Mouse (Mus musculus) ES-E14 (cell line): Measurements from ENCODE around the gene Pbsn.

Experiments
- CHD2 ChIP-seq: IDR thresholded peaks from 2 replicates; pipeline ENCODE4 v1.6.1; 2014; ENCODE audit warnings: mild to moderate bottlenecking, low read depth, low read length, inconsistent platforms
- HCFC1 ChIP-seq: IDR thresholded peaks from 2 replicates; pipeline ENCODE4 v1.6.1; 2012; ENCODE audit warnings: low read length, inconsistent platforms, borderline replicate concordance; ENCODE audit not compliant: insufficient read depth
- MAFK ChIP-seq: IDR thresholded peaks from 2 replicates; pipeline ENCODE4 v1.6.1; 2014; ENCODE audit warnings: mild to moderate bottlenecking, low read depth, low read length, inconsistent platforms; ENCODE audit not compliant: insufficient read depth
- ZC3H11A ChIP-seq: IDR thresholded peaks from 2 replicates; pipeline ENCODE4 v1.6.1; 2012; ENCODE audit warnings: low read depth, mild to moderate bottlenecking, inconsistent platforms, low read length, borderline replicate concordance
- ZNF384 ChIP-seq: IDR thresholded peaks from 2 replicates; pipeline ENCODE4 v1.6.1; 2012; ENCODE audit warnings: low read depth, low read length, inconsistent platforms

DNA sequence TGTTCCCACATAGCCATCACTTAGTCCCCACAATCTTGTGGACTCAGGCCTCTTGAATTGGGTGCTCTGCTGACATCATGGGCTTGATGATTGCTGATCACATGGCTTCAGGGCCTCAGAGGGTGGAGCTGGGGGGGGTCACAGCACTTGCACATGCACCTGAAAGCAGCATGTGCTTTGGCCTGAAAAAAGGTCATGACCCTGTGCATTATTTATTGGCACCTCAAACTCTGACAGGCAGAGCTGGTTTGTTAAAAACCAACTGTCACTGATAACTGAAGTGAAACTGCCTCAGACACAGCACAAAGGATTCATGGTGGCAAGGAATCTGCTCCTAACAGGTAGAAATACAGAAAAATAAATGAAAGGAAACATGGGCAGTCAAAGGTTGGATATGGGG, 55.6 kb downstream of the Pbsn start:
- no peak for TF ChIP-seq HCFC1
- no peak for TF ChIP-seq ZNF384
- TF ChIP-seq CHD2 = no peak
- no peak for TF ChIP-seq ZC3H11A
- no peak for TF ChIP-seq MAFK
